Mouse (Mus musculus): ENCODE data around the gene Fggy. TPM values are rescaled to one million over a fixed set of nuclear protein-coding genes. Genes with fewer than 3 reads are reported as not detected.
A peak's percentile ranks its signal among the peaks of the same experiment; 100 is the strongest.

The Fggy gene
- polyA plus RNA-seq, 1 experiment from 2014 or later: 10.8 TPM

GRCm38 (mm10) chr4:95680756-95681449 is 123.6 kb downstream of the Fggy start:
- Histone ChIP-seq H3K4me2 (ENCODE audit: low read depth) (no peak overlapping the region), H3K9me3 (ENCODE audit: control insufficient read depth, low read length) (no peaks in the 10 kb centered on the region), H3K9ac (ENCODE audit: low read length) (no peak overlapping the region), H3K4me1 (ENCODE audit: control insufficient read depth, insufficient read depth, low read length) (peaks cover 10% of the 10 kb centered on the region), H3K27ac (ENCODE audit: low read depth, low read length) (no peak overlapping the region), H3K36me3 (ENCODE audit: control insufficient read depth, insufficient read depth, low read length) (no peaks in the 10 kb centered on the region), H3K27me3 (ENCODE audit: control insufficient read depth, insufficient read depth, low read length) (no peaks in the 10 kb centered on the region), H3K4me3 (ENCODE audit: low read depth, low read length) (no peak overlapping the region)
- no peak for ATAC-seq (ENCODE audit: insufficient read depth, low FRiP score, low TSS enrichment)
- 91% methylated on average over 5 of the region's 5 CpGs for WGBS
- DNase-seq (ENCODE audit: low spot score): no peak

- 2% methylated on average over 4 of the region's 4 CpGs for WGBS
- Histone ChIP-seq H3K4me3 (ENCODE audit: low read depth, low read length) (no peak overlapping the region), H3K27me3 (ENCODE audit: control insufficient read depth, insufficient read depth, low read length) (no peaks in the 10 kb centered on the region), H3K36me3 (ENCODE audit: control insufficient read depth, insufficient read depth, low read length) (no peaks in the 10 kb centered on the region), H3K4me1 (ENCODE audit: control insufficient read depth, insufficient read depth, low read length) (peaks cover 10% of the 10 kb centered on the region), H3K9me3 (ENCODE audit: control insufficient read depth, low read length) (no peaks in the 10 kb centered on the region), H3K4me2 (ENCODE audit: low read depth) (no peak overlapping the region), H3K27ac (ENCODE audit: low read depth, low read length) (peak overlapping the region; percentile 36), H3K9ac (ENCODE audit: low read length) (no peak overlapping the region)
- ATAC-seq (ENCODE audit: insufficient read depth, low FRiP score, low TSS enrichment) (peak; percentile 95), DNase-seq (ENCODE audit: low spot score) (peak; percentile 68)
Measured at GRCm38 (mm10) chr4:95684522-95685080, 127.3 kb downstream of the Fggy start.

GRCm38 (mm10) chr4:95686775-95687174 is 129.5 kb downstream of the Fggy start:
- Histone ChIP-seq H3K4me1 (ENCODE audit: control insufficient read depth, insufficient read depth, low read length) (peaks cover 10% of the 10 kb centered on the region), H3K36me3 (ENCODE audit: control insufficient read depth, insufficient read depth, low read length) (no peaks in the 10 kb centered on the region), H3K27me3 (ENCODE audit: control insufficient read depth, insufficient read depth, low read length) (no peaks in the 10 kb centered on the region), H3K27ac (ENCODE audit: low read depth, low read length) (no peak overlapping the region), H3K4me2 (ENCODE audit: low read depth) (no peak overlapping the region), H3K9ac (ENCODE audit: low read length) (no peak overlapping the region), H3K4me3 (ENCODE audit: low read depth, low read length) (no peak overlapping the region), H3K9me3 (ENCODE audit: control insufficient read depth, low read length) (no peaks in the 10 kb centered on the region)
- DNase-seq (ENCODE audit: low spot score): no peak
- WGBS: 87% methylated on average over 2 of the region's 2 CpGs
- no peak for ATAC-seq (ENCODE audit: insufficient read depth, low FRiP score, low TSS enrichment)

GRCm38 (mm10) chr4:95687350-95687749 is 130.0 kb downstream of the Fggy start:
- Histone ChIP-seq H3K4me1 (ENCODE audit: control insufficient read depth, insufficient read depth, low read length) (peaks cover 10% of the 10 kb centered on the region), H3K4me3 (ENCODE audit: low read depth, low read length) (no peak overlapping the region), H3K36me3 (ENCODE audit: control insufficient read depth, insufficient read depth, low read length) (no peaks in the 10 kb centered on the region), H3K27me3 (ENCODE audit: control insufficient read depth, insufficient read depth, low read length) (no peaks in the 10 kb centered on the region), H3K9ac (ENCODE audit: low read length) (no peak overlapping the region), H3K4me2 (ENCODE audit: low read depth) (no peak overlapping the region), H3K9me3 (ENCODE audit: control insufficient read depth, low read length) (no peaks in the 10 kb centered on the region), H3K27ac (ENCODE audit: low read depth, low read length) (no peak overlapping the region)
- 87% methylated on average over 5 of the region's 5 CpGs for WGBS
- DNase-seq (ENCODE audit: low spot score) (no peak), ATAC-seq (ENCODE audit: insufficient read depth, low FRiP score, low TSS enrichment) (no peak)

- H3K4me2 ChIP-seq (ENCODE audit: low read depth): no peak overlapping the region
- no peak overlapping the region for H3K9ac ChIP-seq (ENCODE audit: low read length)
- no peak overlapping the region for H3K27ac ChIP-seq (ENCODE audit: low read depth, low read length)
- H3K9me3 ChIP-seq (ENCODE audit: control insufficient read depth, low read length): no peaks in the 10 kb centered on the region
- 90% methylated on average over 4 of the region's 4 CpGs for WGBS
- H3K36me3 ChIP-seq (ENCODE audit: control insufficient read depth, insufficient read depth, low read length): no peaks in the 10 kb centered on the region
- H3K27me3 ChIP-seq (ENCODE audit: control insufficient read depth, insufficient read depth, low read length): no peaks in the 10 kb centered on the region
- DNase-seq (ENCODE audit: low spot score): no peak
- H3K4me1 ChIP-seq (ENCODE audit: control insufficient read depth, insufficient read depth, low read length): peaks cover 10% of the 10 kb centered on the region
- no peak overlapping the region for H3K4me3 ChIP-seq (ENCODE audit: low read depth, low read length)
- ATAC-seq (ENCODE audit: insufficient read depth, low FRiP score, low TSS enrichment): no peak
Measured at GRCm38 (mm10) chr4:95688159-95688558, 130.9 kb downstream of the Fggy start.

- no peak overlapping the region for H3K4me3 ChIP-seq (ENCODE audit: low read depth, low read length)
- ATAC-seq (ENCODE audit: insufficient read depth, low FRiP score, low TSS enrichment) (no peak), DNase-seq (ENCODE audit: low spot score) (no peak)
- H3K27ac ChIP-seq (ENCODE audit: low read depth, low read length): no peak overlapping the region
- no peak overlapping the region for H3K4me2 ChIP-seq (ENCODE audit: low read depth)
- no peaks in the 10 kb centered on the region for H3K27me3 ChIP-seq (ENCODE audit: control insufficient read depth, insufficient read depth, low read length)
- no peaks in the 10 kb centered on the region for H3K4me1 ChIP-seq (ENCODE audit: control insufficient read depth, insufficient read depth, low read length)
- 67% methylated on average over 2 of the region's 2 CpGs for WGBS
- H3K36me3 ChIP-seq (ENCODE audit: control insufficient read depth, insufficient read depth, low read length): no peaks in the 10 kb centered on the region
- H3K9ac ChIP-seq (ENCODE audit: low read length): no peak overlapping the region
- no peaks in the 10 kb centered on the region for H3K9me3 ChIP-seq (ENCODE audit: control insufficient read depth, low read length)
Measured at GRCm38 (mm10) chr4:95700366-95700765, 143.1 kb downstream of the Fggy start.

GRCm38 (mm10) chr4:95707941-95708897 is 150.9 kb downstream of the Fggy start:
- no peaks in the 10 kb centered on the region for H3K4me1 ChIP-seq (ENCODE audit: control insufficient read depth, insufficient read depth, low read length)
- no peaks in the 10 kb centered on the region for H3K27me3 ChIP-seq (ENCODE audit: control insufficient read depth, insufficient read depth, low read length)
- ATAC-seq (ENCODE audit: insufficient read depth, low FRiP score, low TSS enrichment) (no peak), DNase-seq (ENCODE audit: low spot score) (no peak)
- no peaks in the 10 kb centered on the region for H3K36me3 ChIP-seq (ENCODE audit: control insufficient read depth, insufficient read depth, low read length)
- WGBS: 60% methylated on average over 5 of the region's 5 CpGs
- no peak overlapping the region for H3K27ac ChIP-seq (ENCODE audit: low read depth, low read length)
- H3K9me3 ChIP-seq (ENCODE audit: control insufficient read depth, low read length): no peaks in the 10 kb centered on the region
- no peak overlapping the region for H3K9ac ChIP-seq (ENCODE audit: low read length)
- H3K4me3 ChIP-seq (ENCODE audit: low read depth, low read length): no peak overlapping the region
- H3K4me2 ChIP-seq (ENCODE audit: low read depth): no peak overlapping the region

- H3K27ac ChIP-seq (ENCODE audit: low read depth, low read length): no peak overlapping the region
- 78% methylated on average over 1 of the region's 1 CpGs for WGBS
Measured at GRCm38 (mm10) chr4:95709750-95710149, 152.4 kb downstream of the Fggy start.

More at GRCm38 (mm10) chr4:95709750-95710149, 152.4 kb downstream of the Fggy start:
- no peak overlapping the region for H3K4me3 ChIP-seq (ENCODE audit: low read depth, low read length)
- H3K9me3 ChIP-seq (ENCODE audit: control insufficient read depth, low read length): no peaks in the 10 kb centered on the region
- no peaks in the 10 kb centered on the region for H3K4me1 ChIP-seq (ENCODE audit: control insufficient read depth, insufficient read depth, low read length)
- H3K9ac ChIP-seq (ENCODE audit: low read length): no peak overlapping the region
- DNase-seq (ENCODE audit: low spot score) (no peak), ATAC-seq (ENCODE audit: insufficient read depth, low FRiP score, low TSS enrichment) (no peak)
- no peaks in the 10 kb centered on the region for H3K27me3 ChIP-seq (ENCODE audit: control insufficient read depth, insufficient read depth, low read length)
- no peak overlapping the region for H3K4me2 ChIP-seq (ENCODE audit: low read depth)
- H3K36me3 ChIP-seq (ENCODE audit: control insufficient read depth, insufficient read depth, low read length): no peaks in the 10 kb centered on the region

Measured in neural tube, embryonic 11.5 days (tissue).